Mouse (Mus musculus) bone marrow, adult 2 months (tissue): ENCODE measurements around the gene Zbtb21.

Source experiments
- CTCF ChIP-seq: fragments of 200-500 bp; IDR thresholded peaks from 2 replicates; pipeline ENCODE4 v1.5.1; 2011; ENCODE audit warnings: low read length, control low read depth; ENCODE audit not compliant: control insufficient read depth, insufficient read depth
- POLR2A ChIP-seq: fragments of 200-500 bp; IDR thresholded peaks from 2 replicates; pipeline ENCODE4 v1.6.1; 2011; ENCODE audit warnings: low read depth, mild to moderate bottlenecking, control low read depth, low read length, borderline replicate concordance; ENCODE audit not compliant: control insufficient read depth

DNA sequence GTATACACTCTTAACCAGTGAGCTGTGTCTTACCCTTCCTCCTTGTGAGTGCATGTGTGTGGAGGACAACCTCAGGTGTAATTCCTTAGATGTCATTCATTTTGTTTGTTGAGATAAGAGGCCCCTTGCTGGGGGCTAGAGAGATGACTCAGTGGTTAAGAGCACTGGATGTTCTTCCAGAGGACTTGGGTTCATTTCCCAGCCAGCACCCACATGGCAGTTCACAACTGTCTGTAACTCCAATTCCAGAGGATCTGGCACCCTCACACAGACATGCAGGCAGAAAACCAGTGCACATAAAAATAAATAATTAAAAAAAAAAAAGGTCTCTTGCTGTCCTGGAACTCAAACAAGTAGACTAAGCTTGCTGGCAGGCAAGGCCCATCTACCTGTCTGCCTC lies 20.6 kb downstream of the Zbtb21 start:
- no peak for TF ChIP-seq CTCF
- TF ChIP-seq POLR2A = no peak
